Mouse (Mus musculus) forebrain, embryonic 15.5 days (tissue): ENCODE data around the gene Pprc1. TPM values are rescaled to one million over a fixed set of nuclear protein-coding genes. Genes with fewer than 3 reads are reported as not detected.

ENCODE experiments used
- ATAC-seq: fragments of 200-750 bp; cut with Nextera tagmentation; replicated peaks from 2 replicates; pipeline ENCODE4 v1.8.0; 2017; ENCODE audit warnings: mild to moderate bottlenecking, moderate TSS enrichment, moderate library complexity
- H3K27ac ChIP-seq: fragments of 300-500 bp; sonication (generic); replicated peaks from 2 replicates; pipeline ENCODE4 v1.5.1; 2015; ENCODE audit warnings: mild to moderate bottlenecking, inconsistent platforms
- H3K27me3 ChIP-seq: fragments of 300-500 bp; sonication (generic); 2 replicates; pipeline ENCODE4 v1.6.1; 2015; ENCODE audit warnings: inconsistent platforms
- H3K36me3 ChIP-seq: fragments of 300-500 bp; sonication (generic); 2 replicates; pipeline ENCODE4 v1.6.1; 2015; ENCODE audit warnings: mild to moderate bottlenecking, inconsistent platforms
- H3K4me1 ChIP-seq: fragments of 300-500 bp; sonication (generic); 2 replicates; pipeline ENCODE4 v1.6.1; 2015; ENCODE audit warnings: inconsistent platforms
- H3K4me2 ChIP-seq: fragments of 300-500 bp; sonication (generic); replicated peaks from 2 replicates; pipeline ENCODE4 v1.6.1; 2015; ENCODE audit warnings: mild to moderate bottlenecking, inconsistent platforms
- H3K4me3 ChIP-seq: fragments of 300-500 bp; sonication (generic); 2 replicates; pipeline ENCODE4 v1.5.1; 2015; ENCODE audit warnings: mild to moderate bottlenecking, inconsistent platforms
- H3K9ac ChIP-seq: fragments of 300-500 bp; sonication (generic); replicated peaks from 2 replicates; pipeline ENCODE4 v1.6.1; 2015; ENCODE audit warnings: mild to moderate bottlenecking, inconsistent platforms
- H3K9me3 ChIP-seq: fragments of 300-500 bp; sonication (generic); 2 replicates; pipeline ENCODE4 v1.6.1; 2016; ENCODE audit warnings: inconsistent platforms
- WGBS: fragments of 180-500 bp; shearing (Covaris S2); methylation state at CpG from one replicate; pipeline ENCODE4 v1.1.7; 2015; ENCODE audit warnings: mixed read lengths; 5-methylcytosine and 5-hydroxymethylcytosine counted together
- polyA plus RNA-seq: library from polyadenylated mRNA; unstranded; fragments of >200 nt; fragmentation: Nextera tagmentation; extraction: Ambion mirVana; gene quantifications from 2 replicates; pipeline ENCODE4 v1.2.1, GENCODE M21; 2015

The Pprc1 gene
- polyA plus RNA-seq, 1 experiment from 2014 or later: 17.8 TPM

DNA sequence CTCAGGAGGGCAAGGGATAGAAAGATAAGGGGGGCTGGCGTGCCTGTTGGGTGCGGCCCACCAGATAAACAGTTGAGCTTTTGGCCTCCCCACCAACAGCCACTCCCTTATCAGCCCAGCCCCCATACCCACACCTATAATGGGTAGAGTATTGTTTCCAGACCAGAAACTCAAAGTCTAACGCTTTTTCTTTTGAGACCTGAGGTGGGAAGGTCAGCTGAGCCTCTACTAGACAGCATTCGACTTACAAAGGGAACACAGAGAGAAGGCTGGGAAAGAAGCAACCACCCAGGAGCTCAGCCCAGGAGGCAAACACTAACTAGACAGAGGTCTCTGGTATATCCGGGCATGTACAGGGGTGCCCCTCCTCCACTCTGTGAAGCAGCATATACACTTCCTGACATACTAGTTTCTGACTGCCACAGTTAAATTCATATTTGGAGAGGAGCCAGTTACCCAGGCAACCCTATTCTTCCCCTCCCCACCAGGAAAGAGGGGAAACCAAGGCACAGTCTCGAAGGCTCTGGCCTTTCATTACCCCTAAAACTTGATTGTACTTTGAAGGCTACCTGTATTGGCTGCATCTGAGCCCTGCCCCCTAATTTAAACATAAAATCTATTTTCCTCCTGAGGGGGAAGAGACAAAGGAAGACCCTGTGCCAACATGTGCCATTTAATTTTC is 7.3 kb upstream of the Pprc1 start:
- H3K4me1 ChIP-seq: peaks cover 56% of the 10 kb centered on the region
- no peak for ATAC-seq
- peaks cover 39% of the 10 kb centered on the region for H3K36me3 ChIP-seq
- H3K27me3 ChIP-seq: no peaks in the 10 kb centered on the region
- H3K4me2 ChIP-seq: peak overlapping the region; percentile 99
- H3K9me3 ChIP-seq: no peaks in the 10 kb centered on the region
- peak overlapping the region; percentile 99 for H3K27ac ChIP-seq
- H3K4me3 ChIP-seq: peak overlapping the region; percentile 65
- WGBS: 14% methylated on average over 6 of the region's 6 CpGs
- H3K9ac ChIP-seq: peak overlapping the region; percentile 75

- H3K4me2 ChIP-seq: peak overlapping the region; percentile 99
- H3K9me3 ChIP-seq: no peaks in the 10 kb centered on the region
- peaks cover 64% of the 10 kb centered on the region for H3K4me1 ChIP-seq
- H3K4me3 ChIP-seq: peak overlapping the region; percentile 65
- ATAC-seq: no peak
- 2% methylated on average over 13 of the region's 13 CpGs for WGBS
- no peaks in the 10 kb centered on the region for H3K27me3 ChIP-seq
- H3K9ac ChIP-seq: peak overlapping the region; percentile 75
- peaks cover 31% of the 10 kb centered on the region for H3K36me3 ChIP-seq
- peak overlapping the region; percentile 99 for H3K27ac ChIP-seq
These were observed 6.5 kb upstream of the Pprc1 start for GRCm38 (mm10) chr19:46037925-46038850.

GRCm38 (mm10) chr19:46038851-46039260 is 5.8 kb upstream of the Pprc1 start:
- ATAC-seq: peak; percentile 6; the same call in 1 of the 2 replicates
- H3K4me2 ChIP-seq: peak overlapping the region; percentile 99
- peaks cover 25% of the 10 kb centered on the region for H3K36me3 ChIP-seq
- H3K9me3 ChIP-seq: no peaks in the 10 kb centered on the region
- H3K4me3 ChIP-seq: peak overlapping the region; percentile 65
- peaks cover 71% of the 10 kb centered on the region for H3K4me1 ChIP-seq
- H3K27ac ChIP-seq: peak overlapping the region; percentile 99
- H3K9ac ChIP-seq: peak overlapping the region; percentile 75
- H3K27me3 ChIP-seq: no peaks in the 10 kb centered on the region
- WGBS: under 1% methylated on average over 15 of the region's 17 CpGs

- H3K4me2 ChIP-seq: peak overlapping the region; percentile 99
- no peaks in the 10 kb centered on the region for H3K27me3 ChIP-seq
- peak overlapping the region; percentile 75 for H3K9ac ChIP-seq
- peak overlapping the region; percentile 65 for H3K4me3 ChIP-seq
- peak; percentile 68 for ATAC-seq
- peaks cover 19% of the 10 kb centered on the region for H3K36me3 ChIP-seq
- WGBS: under 1% methylated on average over 28 of the region's 30 CpGs
- peaks cover 75% of the 10 kb centered on the region for H3K4me1 ChIP-seq
- H3K9me3 ChIP-seq: no peaks in the 10 kb centered on the region
- H3K27ac ChIP-seq: peak overlapping the region; percentile 99
These were observed 5.2 kb upstream of the Pprc1 start for GRCm38 (mm10) chr19:46039478-46039877.

- Histone ChIP-seq H3K27me3 (no peaks in the 10 kb centered on the region), H3K9me3 (no peaks in the 10 kb centered on the region), H3K4me1 (peaks cover 75% of the 10 kb centered on the region), H3K36me3 (peaks cover 10% of the 10 kb centered on the region), H3K9ac (peak overlapping the region; percentile 75), H3K4me2 (peak overlapping the region; percentile 99), H3K27ac (peak overlapping the region; percentile 99), H3K4me3 (peak overlapping the region; percentile 65)
- WGBS: 32% methylated on average over 14 of the region's 14 CpGs
- no peak for ATAC-seq
These were observed 4.4 kb upstream of the Pprc1 start for GRCm38 (mm10) chr19:46040149-46040902.

GRCm38 (mm10) chr19:46041299-46041932 is 3.3 kb upstream of the Pprc1 start:
- H3K9me3 ChIP-seq: no peaks in the 10 kb centered on the region
- no peaks in the 10 kb centered on the region for H3K27me3 ChIP-seq
- H3K4me2 ChIP-seq: peak overlapping the region; percentile 99
- peak overlapping the region; percentile 99 for H3K4me3 ChIP-seq
- H3K9ac ChIP-seq: peak overlapping the region; percentile 99
- no peaks in the 10 kb centered on the region; the same call in 1 of the 2 replicates for H3K36me3 ChIP-seq
- ATAC-seq: no peak
- 11% methylated on average over 7 of the region's 7 CpGs for WGBS
- peaks cover 80% of the 10 kb centered on the region for H3K4me1 ChIP-seq
- H3K27ac ChIP-seq: peak overlapping the region; percentile 99

DNA sequence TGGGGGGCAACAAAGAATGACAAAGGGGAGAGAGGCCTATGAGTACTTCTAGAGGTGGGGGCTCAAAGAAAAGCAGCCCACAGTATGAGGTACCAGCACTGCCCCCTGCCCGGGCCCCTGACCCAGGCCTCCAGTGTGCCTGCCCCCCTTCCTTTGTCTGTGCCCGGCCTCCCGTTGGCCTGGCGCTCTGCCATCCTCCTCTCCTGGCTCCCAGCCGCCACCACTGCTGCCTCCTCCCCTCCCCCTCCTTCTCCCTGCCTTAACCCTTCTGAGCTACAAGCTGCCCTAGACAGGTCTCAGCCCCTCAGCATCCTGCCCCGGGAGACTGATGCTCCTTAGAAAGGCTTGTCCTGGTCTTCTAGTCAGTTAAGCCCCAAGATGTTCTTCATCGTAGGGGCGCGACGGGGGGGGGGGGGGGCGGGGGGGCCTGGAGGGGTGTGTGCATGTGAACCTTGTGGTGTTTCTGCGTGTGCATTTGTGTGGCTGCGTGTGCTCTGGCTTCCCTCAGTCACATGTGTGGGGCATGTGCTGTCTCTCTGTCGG is 2.7 kb upstream of the Pprc1 start:
- Histone ChIP-seq H3K9me3 (no peaks in the 10 kb centered on the region), H3K9ac (peak overlapping the region; percentile 99), H3K27ac (peak overlapping the region; percentile 99), H3K27me3 (no peaks in the 10 kb centered on the region), H3K4me1 (peaks cover 78% of the 10 kb centered on the region), H3K36me3 (no peaks in the 10 kb centered on the region), H3K4me3 (peak overlapping the region; percentile 99), H3K4me2 (peak overlapping the region; percentile 99)
- ATAC-seq: peak; percentile 38
- 1% methylated on average over 12 of the region's 14 CpGs for WGBS

GRCm38 (mm10) chr19:46042476-46043011 is 2.1 kb upstream of the Pprc1 start:
- peaks cover 73% of the 10 kb centered on the region for H3K4me1 ChIP-seq
- peak overlapping the region; percentile 99 for H3K27ac ChIP-seq
- ATAC-seq: peak; percentile 55
- peak overlapping the region; percentile 99 for H3K9ac ChIP-seq
- WGBS: 0% methylated on average over 6 of the region's 6 CpGs
- no peaks in the 10 kb centered on the region for H3K9me3 ChIP-seq
- peak overlapping the region; percentile 99 for H3K4me2 ChIP-seq
- no peaks in the 10 kb centered on the region for H3K36me3 ChIP-seq
- no peaks in the 10 kb centered on the region for H3K27me3 ChIP-seq
- peak overlapping the region; percentile 99 for H3K4me3 ChIP-seq

DNA sequence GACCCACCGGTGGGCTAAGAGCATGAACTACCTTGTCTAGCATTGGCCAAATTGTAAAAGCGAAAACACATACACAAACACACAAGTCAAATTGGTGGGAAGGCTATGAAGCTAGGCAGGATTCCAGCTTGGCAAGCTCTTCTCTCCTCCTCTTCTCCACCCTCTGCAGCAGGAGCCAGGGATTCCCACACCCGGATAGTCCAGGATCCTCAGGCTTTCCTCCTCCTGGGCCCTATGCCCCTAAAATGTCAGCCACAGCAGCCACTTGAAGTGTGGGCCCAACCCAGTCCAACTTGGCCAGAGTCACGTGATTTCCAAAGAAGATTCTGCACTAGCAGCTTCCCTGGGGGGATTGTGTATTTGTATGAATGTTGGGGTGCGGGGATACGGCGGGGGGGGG is 1.3 kb upstream of the Pprc1 start:
- H3K9ac ChIP-seq: peak overlapping the region; percentile 99; the same call in 1 of the 2 replicates
- ATAC-seq: no peak
- WGBS: 41% methylated on average over 7 of the region's 7 CpGs
- H3K36me3 ChIP-seq: no peaks in the 10 kb centered on the region
- H3K9me3 ChIP-seq: no peaks in the 10 kb centered on the region
- H3K4me3 ChIP-seq: peak overlapping the region; percentile 99
- H3K27ac ChIP-seq: peak overlapping the region; percentile 99
- peaks cover 64% of the 10 kb centered on the region for H3K4me1 ChIP-seq
- peak overlapping the region; percentile 99 for H3K4me2 ChIP-seq
- H3K27me3 ChIP-seq: no peaks in the 10 kb centered on the region

- Histone ChIP-seq H3K4me2 (peak within 1 kb of the TSS; percentile 99), H3K9me3 (no peaks in the 10 kb centered on the region), H3K4me1 (peaks cover 57% of the 10 kb centered on the region), H3K27me3 (no peaks in the 10 kb centered on the region), H3K4me3 (peak within 1 kb of the TSS; percentile 99), H3K36me3 (no peaks in the 10 kb centered on the region), H3K27ac (peak within 1 kb of the TSS; percentile 99), H3K9ac (peak within 1 kb of the TSS; percentile 99)
- ATAC-seq: peak; percentile 66
- WGBS: under 1% methylated on average over 83 of the region's 84 CpGs
These were observed 458 bp downstream of the Pprc1 start, which contains the start of gene Ldb1 for GRCm38 (mm10) chr19:46044993-46045695. TSS of gene Ldb1 (minus strand) at chr19:46045214.
